Mouse (Mus musculus) Patski (cell line): ENCODE data around the gene Senp6. TPM values are rescaled to one million over a fixed set of nuclear protein-coding genes. Genes with fewer than 3 reads are reported as not detected.

Experiments used
- ATAC-seq: fragments of 100-300 bp; one replicate; pipeline ENCODE4 v1.8.0; 2021
- CTCF ChIA-PET: fragments of 350-600 bp; sonication (Branson Sonifier 250); formaldehyde crosslinking; loops from one replicate; lab custom pipeline; 2022; ENCODE audit warnings: inconsistent platforms; lab: Charles Lee
- POLR2A ChIA-PET: fragments of 350-600 bp; sonication (Branson Sonifier 250); formaldehyde crosslinking; loops from one replicate; lab custom pipeline; 2022; ENCODE audit warnings: antibody characterized with exemption, inconsistent platforms; lab: Charles Lee
- DNase-seq: peaks from one replicate; pipeline ENCODE4 v3.0.0-alpha.2; 2011; ENCODE audit warnings: low read depth, low spot score
- H3K27me3 ChIP-seq: fragments of 371-371 bp; one replicate; pipeline ENCODE4 v1.5.1; 2021
- CTCF ChIP-seq: fragments of 100-300 bp; IDR thresholded peaks from one replicate; pipeline ENCODE4 v1.5.1; 2021
- in situ Hi-C: fragments of 300-500 bp; cut with MboI; formaldehyde crosslinking; loops from 3 replicates; pipeline ENCODE4 v1.11.1; 2018; ENCODE audit warnings: low pct_unique_long_range_greater_than_20kb, mixed read lengths
- polyA plus RNA-seq: library from polyadenylated mRNA; unstranded; gene quantifications from one replicate; pipeline ENCODE4 v1.2.3, GENCODE M21; 2021

The Senp6 gene
- polyA plus RNA-seq, 1 experiment from 2014 or later, result 120 TPM

DNA sequence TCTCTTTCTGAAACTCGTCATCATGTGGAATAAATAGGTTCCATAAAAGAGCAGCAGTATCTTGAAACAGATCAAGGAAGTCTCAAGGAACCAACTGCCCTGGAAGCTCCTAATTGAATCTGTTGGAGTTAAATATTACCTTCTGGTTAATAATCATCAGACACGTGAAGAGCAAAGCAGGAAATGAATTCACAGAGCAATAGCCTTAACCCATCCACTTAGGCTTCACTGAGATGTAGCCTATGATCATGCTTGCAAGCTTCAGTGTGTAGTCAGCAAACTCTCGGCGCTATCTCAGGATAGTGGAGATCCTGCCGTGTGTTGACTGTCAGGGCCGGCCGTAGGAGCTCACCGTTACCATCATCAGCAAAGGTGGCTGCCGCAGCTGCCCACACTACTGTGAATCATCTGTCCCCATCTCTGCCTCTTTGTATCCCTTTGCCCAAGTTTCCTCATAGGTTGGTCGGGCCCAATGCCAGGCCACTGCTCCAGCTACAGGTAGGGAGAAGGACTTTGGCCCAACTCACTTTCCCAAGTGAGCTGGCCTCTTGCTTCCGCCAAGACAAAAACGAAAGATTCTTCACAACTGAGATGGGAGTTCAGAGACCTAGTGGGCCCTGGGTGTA, 91.2 kb downstream of the Senp6 start:
- DNase-seq, result no peak
- CTCF ChIA-PET, result interaction anchor here (1.7 to 3.3 kb wide), 3 partner anchors 14 to 81 kb away, joined by 4 to 8 read pairs (median 5); no protein-coding TSS in a partner anchor
- POLR2A ChIA-PET, result interaction anchor here (1.0 kb wide), 1 partner anchor 20 kb away, joined by 3 read pairs; no protein-coding TSS in a partner anchor
- in situ Hi-C loops, result no loop called here
- H3K27me3 ChIP-seq, result no peaks in the 10 kb centered on the region
- peak; percentile 80 for ATAC-seq
- no peak for TF ChIP-seq CTCF

DNA sequence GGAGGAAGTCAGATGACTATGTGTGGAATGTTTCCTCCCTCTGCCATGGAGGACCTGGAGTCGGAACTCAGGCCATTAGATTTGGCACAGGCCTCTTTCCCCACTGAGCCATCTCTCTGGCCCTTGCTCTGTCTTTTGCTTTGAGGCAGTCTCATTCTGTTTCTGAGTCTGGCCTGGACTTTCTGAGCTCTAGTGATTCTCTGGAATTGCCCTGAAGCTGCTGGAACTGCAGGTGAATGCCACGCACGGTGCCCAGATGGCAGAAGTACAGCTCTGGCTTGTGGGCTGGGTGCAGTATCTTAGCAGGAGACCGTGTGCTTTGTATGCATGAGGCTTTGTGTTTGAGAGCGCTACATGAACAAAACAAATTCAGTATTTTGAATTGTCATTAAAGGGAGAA, 92.2 kb downstream of the Senp6 start:
- no peak for DNase-seq
- no peak for TF ChIP-seq CTCF
- CTCF ChIA-PET, result interaction anchor here (1.7 to 3.3 kb wide), 2 partner anchors 13 to 80 kb away, joined by 4 to 8 read pairs; no protein-coding TSS in a partner anchor
- peak; percentile 82 for ATAC-seq
- H3K27me3 ChIP-seq, result no peaks in the 10 kb centered on the region
- POLR2A ChIA-PET, result interaction anchor here (1.6 kb wide), 1 partner anchor 80 kb away, joined by 3 read pairs; no protein-coding TSS in a partner anchor
- in situ Hi-C loops, result no loop called here

DNA sequence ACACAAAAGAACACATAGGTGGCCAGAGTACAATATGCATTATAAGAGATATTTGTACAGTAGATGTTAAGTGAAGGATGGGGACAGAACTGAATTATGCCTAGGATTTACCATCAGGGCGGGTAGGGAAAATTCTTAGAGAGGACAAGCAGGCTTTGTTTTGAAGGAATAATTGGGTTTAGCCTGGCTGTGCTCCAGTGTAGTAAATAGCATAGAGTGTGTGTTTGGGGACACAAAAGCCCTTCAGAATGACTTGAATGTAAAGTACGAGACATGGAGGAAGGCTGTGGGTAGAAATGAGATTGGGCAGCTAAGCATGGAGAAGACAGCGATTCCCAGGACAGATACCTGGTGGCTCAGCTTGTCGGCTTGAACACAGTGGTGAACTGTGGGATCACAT, 94.7 kb downstream of the Senp6 start:
- H3K27me3 ChIP-seq, result no peaks in the 10 kb centered on the region
- TF ChIP-seq CTCF, result no peak
- in situ Hi-C loops, result no loop called here
- no peak for ATAC-seq
- DNase-seq, result no peak
- CTCF ChIA-PET, result no interaction called here
- POLR2A ChIA-PET, result no interaction called here

DNA sequence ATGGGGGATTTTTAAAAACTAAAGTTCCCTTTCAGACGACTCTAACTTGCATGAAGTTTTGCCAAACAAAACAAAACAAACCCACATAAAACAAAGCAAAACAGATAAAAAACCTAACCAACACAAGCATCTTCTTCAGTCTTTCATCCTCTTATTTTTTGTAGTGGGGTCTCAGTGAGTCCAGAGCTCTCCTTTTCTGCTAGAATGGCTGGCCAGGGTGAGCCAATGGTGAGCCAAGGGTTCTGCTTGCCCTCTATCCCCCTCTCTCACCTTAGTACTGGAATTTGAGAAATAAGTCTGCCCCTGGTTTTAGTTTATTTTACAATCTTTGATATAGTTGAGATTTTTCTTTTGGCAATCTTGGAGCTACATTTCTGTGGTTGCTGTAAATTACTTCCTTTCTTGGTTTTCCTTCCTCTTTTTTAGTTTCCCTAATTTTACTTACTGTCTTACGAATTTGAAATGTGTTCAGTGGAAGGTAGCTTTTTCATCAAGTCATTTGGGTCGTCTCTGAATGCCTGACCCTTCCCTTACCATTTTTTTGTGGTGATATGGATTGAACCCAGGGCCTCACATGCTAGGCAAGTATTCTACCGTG, 96.5 kb downstream of the Senp6 start:
- ATAC-seq, result no peak
- in situ Hi-C loops, result no loop called here
- DNase-seq, result no peak
- POLR2A ChIA-PET, result no interaction called here
- no peak for TF ChIP-seq CTCF
- H3K27me3 ChIP-seq, result no peaks in the 10 kb centered on the region
- CTCF ChIA-PET, result interaction anchor here (0.7 to 1.3 kb wide), 2 partner anchors 88 to 121 kb away, joined by 3 read pairs; no protein-coding TSS in a partner anchor

DNA sequence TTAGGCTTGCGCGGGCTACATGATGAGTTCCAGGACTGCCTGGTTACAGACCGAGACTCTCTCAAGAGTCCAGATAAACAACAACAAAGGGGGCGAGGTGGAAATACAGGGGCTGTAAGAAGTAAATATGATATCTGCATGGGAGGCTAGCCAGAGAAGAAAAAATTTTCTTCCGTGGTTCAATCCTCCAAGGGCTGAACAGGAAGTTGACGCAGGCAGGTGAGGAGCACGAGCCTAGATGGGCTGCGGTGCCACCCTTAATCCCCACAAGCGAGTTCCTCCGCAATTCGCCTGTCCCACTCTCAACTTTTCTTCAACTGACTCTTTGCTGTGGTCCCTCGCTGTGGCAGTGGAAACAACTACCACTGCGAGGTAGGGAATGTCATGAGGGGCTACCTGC, 97.5 kb downstream of the Senp6 start:
- in situ Hi-C loops, result no loop called here
- ChIA-PET CTCF (interaction anchor here (1.3 kb wide), 1 partner anchor 87 kb away, joined by 3 read pairs; no protein-coding TSS in a partner anchor), POLR2A (interaction anchor here (1.5 kb wide), 1 partner anchor 78 kb away, joined by 3 read pairs; no protein-coding TSS in a partner anchor)
- DNase-seq (no peak), ATAC-seq (peak; percentile 6)
- no peak for TF ChIP-seq CTCF
- H3K27me3 ChIP-seq, result no peaks in the 10 kb centered on the region

DNA sequence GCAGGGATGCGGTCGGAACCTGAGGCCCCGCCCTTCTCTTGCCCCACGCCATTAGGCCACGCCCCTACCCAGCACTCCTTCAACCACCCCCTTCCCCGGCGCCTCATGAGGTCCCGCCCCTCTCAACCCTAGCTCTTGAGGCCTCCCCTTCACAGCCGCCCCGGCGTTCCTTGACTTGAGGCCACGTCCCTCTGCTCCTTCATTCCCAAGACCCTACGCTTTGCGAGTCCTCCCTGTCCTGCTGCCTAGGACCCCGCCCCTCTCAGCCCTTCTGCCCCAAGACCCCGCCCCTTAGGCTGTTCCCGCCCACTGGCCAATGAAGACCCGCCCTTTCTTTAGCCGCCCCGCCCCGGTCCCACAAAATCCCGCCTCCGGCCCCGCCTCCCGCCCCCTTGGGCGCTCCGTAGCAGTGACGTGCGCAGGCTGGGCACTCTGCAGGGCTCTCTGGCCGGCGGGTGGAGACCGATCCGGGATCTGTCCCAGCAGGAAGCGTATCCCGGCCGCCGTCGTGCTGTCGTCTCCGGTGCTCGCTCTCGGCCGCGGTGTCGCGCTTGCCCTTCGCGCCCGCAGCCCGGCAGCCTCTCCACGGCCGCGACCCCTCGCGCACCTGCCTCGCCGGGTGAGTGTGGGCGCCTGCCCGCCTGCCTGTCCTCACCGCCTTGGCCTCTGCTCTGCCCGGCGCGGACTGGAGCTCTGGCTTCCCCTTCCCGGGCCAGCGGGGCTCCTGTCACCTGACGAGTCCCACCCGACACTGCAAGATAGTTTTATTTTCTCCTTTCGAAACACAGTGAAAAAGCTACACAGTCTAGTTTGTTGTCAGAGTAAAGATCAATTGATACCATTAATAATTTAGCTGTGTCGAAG, 98.1 kb downstream of the Senp6 start, which contains the start of gene Myo6:
Gene Myo6 (plus strand): TSS at position 421 of the 864 bp plus-strand sequence.
- in situ Hi-C loops, result no loop called here
- peak; percentile 89 for ATAC-seq
- no peak for TF ChIP-seq CTCF

DNA sequence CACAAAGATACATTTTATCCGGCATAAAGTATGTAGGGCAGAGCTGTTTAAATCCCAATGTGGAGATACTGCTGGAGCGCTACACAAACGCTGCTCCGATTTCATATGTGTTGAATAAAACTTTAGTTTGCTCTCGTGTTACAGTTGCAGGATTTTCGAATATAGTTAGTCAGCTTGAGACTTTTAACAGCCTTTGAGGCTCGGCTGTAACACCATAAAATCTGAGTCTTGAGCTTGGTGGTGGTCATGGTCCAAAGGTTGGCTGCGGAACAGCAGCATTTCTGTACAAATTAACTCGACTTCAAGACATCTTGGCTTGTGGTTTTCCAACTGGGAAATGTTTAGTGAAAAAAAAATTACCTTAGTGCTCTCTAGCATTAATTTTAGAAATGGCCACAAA, 99.0 kb downstream of the Senp6 start:
- no peak for TF ChIP-seq CTCF
- in situ Hi-C loops, result no loop called here
- ChIA-PET CTCF (interaction anchor here (1.0 to 1.1 kb wide), 2 partner anchors 44 to 74 kb away, joined by 3 to 5 read pairs; no protein-coding TSS in a partner anchor), POLR2A (interaction anchor here (0.8 to 1.5 kb wide), 3 partner anchors 19 to 80 kb away, joined by 3 to 4 read pairs (median 3); no protein-coding TSS in a partner anchor)
- DNase-seq, result no peak
- H3K27me3 ChIP-seq, result no peaks in the 10 kb centered on the region
- peak; percentile 10 for ATAC-seq

More for the DNA sequence above, 98.1 kb downstream of the Senp6 start, which contains the start of gene Myo6:
- ChIA-PET POLR2A (interaction anchor here (0.8 to 1.5 kb wide), 2 partner anchors 18 to 79 kb away, joined by 3 to 4 read pairs; no protein-coding TSS in a partner anchor), CTCF (interaction anchor here (1.0 to 1.1 kb wide), 2 partner anchors 45 to 75 kb away, joined by 3 to 5 read pairs; no protein-coding TSS in a partner anchor)
- DNase-seq, result no peak
- H3K27me3 ChIP-seq, result no peaks in the 10 kb centered on the region

DNA sequence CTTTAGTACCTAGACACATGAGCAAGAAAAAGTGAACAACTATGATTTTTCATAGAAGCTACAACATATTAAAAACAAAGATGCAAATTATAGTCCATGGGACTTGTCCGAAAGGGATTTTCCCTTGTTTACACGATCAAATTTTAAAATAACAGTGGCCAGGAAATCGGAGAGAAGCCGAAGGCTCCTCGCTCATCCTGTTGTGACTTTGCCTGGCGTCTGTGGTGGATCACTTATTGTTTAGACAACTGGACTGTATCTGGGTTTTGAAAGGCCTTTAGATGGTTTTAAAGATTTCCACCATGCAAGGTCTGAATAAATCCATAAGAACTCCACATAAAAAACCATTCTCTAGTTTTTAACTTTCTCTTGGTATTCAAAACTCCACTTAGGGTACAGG, 99.7 kb downstream of the Senp6 start:
- ATAC-seq (no peak), DNase-seq (no peak)
- ChIA-PET CTCF (interaction anchor here (1.0 kb wide), 1 partner anchor 75 kb away, joined by 3 read pairs; no protein-coding TSS in a partner anchor), POLR2A (interaction anchor here (1.0 kb wide), 1 partner anchor 53 kb away, joined by 3 read pairs; no protein-coding TSS in a partner anchor)
- in situ Hi-C loops, result no loop called here
- no peaks in the 10 kb centered on the region for H3K27me3 ChIP-seq
- no peak for TF ChIP-seq CTCF

DNA sequence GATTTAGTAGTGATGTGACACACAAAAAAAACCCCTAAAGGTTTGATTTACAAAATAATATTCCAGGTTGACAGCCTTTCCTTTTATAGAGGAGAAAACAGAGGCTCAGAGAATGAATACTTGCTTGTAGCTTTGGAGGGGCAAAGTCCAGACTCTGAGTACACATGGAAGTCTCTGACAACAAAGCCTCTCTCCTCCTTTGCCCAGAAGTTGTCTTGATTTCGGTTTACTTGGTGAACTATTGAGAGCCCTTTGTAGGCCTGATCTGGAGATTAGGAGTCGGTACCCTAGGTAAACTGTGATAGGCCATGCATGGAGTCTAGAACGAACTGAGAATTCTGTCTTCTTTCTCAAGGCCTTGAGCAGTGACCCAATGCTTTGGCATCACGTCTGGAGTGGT, 100.4 kb downstream of the Senp6 start:
- in situ Hi-C loops, result no loop called here
- CTCF ChIA-PET, result interaction anchor here (1.0 kb wide), 1 partner anchor 74 kb away, joined by 3 read pairs; no protein-coding TSS in a partner anchor
- no peaks in the 10 kb centered on the region for H3K27me3 ChIP-seq
- POLR2A ChIA-PET, result no interaction called here
- no peak for TF ChIP-seq CTCF
- DNase-seq (no peak), ATAC-seq (no peak)
